Mouse (Mus musculus): ENCODE measurements around the gene Kifc1.

Kifc1 gene

GRCm38 (mm10) chr17:33890533-33891059 lies at the start of gene Kifc1:
Kifc1 (minus strand) TSS chr17:33890661.
- DNase-seq (ENCODE audit: low read depth, low spot score) = peak; percentile 100

DNA sequence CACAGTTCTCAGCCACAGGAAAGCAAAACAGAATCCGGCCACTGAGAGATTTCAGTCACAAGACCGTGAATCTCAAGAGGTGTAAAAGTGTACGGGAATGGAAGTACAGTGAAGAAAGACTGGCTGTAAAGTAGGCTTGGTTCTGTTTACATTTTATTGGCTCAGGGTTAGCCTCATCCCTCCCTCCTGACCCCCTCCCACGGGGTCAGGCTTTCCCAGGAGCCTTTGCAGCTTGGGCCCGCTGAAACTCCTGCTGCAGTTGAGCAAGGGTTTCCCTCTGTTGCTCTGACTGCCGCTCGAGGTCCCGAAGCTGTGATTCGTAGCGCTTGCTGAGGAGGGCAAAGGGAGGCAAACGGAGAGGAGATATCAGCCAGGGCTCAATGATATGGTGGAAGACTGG lies 48.3 kb upstream of the Kifc1 start:
- no peak for DNase-seq (ENCODE audit: low read depth, low spot score)

DNA sequence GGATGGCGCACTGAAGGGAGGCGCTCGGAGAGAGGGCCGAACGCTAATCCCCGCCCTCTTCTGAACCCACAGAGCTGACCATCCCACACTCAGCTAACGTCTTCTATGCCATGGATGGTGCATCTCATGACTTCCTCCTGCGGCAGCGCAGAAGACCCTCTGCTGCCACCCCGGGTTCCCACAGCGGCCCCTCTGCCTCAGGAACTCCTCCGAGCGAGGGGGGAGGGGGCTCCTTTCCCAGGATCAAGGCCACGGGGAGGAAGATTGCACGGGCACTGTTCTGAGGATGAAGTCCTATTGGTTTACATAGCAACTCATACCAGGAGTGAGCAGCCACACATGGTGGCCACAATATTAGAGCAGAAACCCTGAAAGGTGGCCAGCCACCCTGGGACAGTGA lies 46.5 kb upstream of the Kifc1 start:
- no peak for DNase-seq (ENCODE audit: low read depth, low spot score)

- no peak for DNase-seq (ENCODE audit: low read depth, low spot score)
Observed at GRCm38 (mm10) chr17:33935422-33936055, 45.1 kb upstream of the Kifc1 start.

DNA sequence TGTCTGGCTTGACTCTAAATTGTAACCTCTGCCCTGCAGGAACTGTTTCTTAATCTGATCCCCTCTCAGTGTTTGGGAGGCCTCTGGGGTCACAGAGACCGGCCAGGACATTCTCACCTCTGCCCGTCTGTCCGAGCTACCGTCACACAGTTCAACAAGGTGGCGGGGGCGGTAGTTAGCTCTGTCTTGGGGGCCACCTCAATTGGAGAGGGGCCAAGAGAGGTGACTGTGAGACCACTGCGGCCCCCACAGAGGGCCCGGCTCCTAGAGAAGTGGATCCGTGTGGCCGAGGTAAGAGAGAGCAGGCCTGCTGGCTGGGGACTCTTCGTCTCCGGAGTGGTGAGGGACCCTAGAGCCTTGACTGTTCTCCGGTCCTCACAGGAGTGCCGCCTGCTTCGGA lies 42.5 kb upstream of the Kifc1 start:
- DNase-seq (ENCODE audit: low read depth, low spot score) = no peak

DNA sequence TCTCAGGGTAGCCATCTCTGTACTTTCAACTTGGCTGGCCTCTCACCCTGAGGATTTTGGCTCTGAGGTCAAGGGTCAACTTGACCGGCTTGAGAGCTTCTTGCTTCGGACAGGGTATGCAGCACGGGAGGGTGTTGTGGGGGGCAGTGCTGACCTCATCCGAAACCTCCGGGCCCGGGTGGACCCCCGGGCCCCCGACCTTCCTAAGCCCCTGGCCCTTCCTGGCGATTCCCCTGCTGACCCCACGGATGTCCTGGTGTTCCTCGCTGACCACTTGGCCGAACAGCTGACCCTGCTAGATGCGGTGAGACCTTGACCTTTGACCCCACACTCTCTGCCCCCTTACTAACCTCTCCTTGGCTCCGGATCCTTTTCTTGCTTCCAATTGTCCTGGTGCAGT lies 42.0 kb upstream of the Kifc1 start:
- DNase-seq (ENCODE audit: low read depth, low spot score) = no peak

- no peak for DNase-seq (ENCODE audit: low read depth, low spot score)
Observed at GRCm38 (mm10) chr17:33931947-33932346, 41.5 kb upstream of the Kifc1 start.

DNA sequence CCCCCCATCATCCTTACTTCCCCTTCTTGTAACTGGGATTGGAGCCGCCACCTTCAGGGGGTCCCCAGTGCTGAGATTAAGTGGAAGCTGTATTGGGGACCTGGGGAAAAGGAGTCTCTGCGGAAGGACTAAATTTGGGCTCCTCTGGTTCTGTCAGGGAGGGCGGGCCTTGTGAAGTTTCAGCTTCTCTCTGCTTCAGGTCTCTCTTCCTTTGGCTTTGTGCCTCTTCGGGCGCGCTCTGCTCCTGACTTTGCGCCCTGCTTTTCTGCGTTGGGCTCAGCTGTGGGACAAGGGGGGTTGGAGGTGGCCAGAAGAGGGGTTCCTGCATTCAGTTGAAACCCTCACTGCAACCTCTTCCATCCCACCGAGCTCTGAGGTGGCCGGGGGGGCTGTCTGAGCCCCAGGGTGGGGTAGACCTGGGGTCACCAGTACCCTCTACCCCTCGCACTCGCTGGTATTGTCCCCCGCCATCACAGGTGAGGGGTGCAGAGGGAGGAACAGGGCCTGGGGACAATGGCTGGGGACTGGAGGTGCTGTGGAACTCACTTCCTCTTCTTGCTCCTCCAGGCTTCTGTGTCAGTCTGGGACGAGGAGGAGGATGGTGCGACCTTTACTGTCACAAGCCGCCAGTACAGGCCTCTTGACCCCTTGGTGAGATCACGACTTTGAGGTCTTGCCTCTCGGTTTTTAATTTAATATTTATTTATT lies 40.9 kb upstream of the Kifc1 start:
- DNase-seq (ENCODE audit: low read depth, low spot score) = peak; percentile 70

- DNase-seq (ENCODE audit: low read depth, low spot score) = peak; percentile 83
Observed at GRCm38 (mm10) chr17:33930280-33931158, 40.1 kb upstream of the Kifc1 start.

DNA sequence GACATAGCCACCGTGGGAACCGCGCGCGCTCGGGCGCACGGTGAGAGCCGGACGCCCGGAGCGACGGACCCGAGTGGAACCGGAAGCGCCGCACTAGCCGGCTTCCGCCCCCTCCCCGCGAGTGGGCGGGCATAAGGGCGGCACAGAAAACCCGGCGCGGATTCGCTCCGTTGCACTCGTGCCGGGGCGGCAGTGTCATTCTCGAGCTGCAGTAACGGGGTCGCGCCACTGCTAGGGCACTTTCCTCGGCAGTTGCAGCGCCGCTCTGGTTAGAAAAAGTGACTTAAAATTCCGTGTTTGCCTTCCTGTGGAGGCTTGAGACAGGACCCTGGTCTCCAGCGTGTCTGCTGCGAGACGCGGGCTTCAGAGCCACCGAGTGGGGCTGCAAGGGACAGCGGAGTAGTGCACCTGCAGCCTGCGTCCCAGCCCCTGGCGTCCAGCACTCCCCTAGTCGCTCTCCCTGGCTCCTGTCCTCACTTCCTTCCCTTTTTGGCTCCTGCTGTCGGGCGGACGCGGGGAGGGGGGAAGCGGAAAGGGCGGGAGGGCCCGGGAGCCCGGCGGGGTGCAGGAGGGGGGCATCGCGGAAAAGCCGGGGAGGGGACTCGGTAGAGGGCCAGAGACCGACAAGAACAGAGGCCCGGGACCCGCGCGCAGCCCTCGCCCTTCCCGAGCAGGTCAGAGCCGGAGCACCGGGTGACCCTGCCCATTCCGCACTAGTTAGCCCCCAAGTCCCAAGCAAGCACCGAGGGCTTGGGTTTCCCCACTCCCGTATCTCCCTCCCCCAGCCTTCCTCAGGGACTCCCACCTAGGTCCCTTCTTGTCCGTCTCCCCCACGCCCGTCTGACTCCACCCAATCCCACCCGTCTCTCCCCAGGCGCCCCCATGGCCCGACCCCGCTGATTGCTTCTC lies 39.2 kb upstream of the Kifc1 start, which contains the start of gene Rgl2:
Gene Rgl2 (plus strand): TSS at position 173 of the 909 bp plus-strand sequence.
- DNase-seq (ENCODE audit: low read depth, low spot score) = peak; percentile 94

GRCm38 (mm10) chr17:33928251-33928947 lies 37.9 kb upstream of the Kifc1 start:
- no peak for DNase-seq (ENCODE audit: low read depth, low spot score)

DNA sequence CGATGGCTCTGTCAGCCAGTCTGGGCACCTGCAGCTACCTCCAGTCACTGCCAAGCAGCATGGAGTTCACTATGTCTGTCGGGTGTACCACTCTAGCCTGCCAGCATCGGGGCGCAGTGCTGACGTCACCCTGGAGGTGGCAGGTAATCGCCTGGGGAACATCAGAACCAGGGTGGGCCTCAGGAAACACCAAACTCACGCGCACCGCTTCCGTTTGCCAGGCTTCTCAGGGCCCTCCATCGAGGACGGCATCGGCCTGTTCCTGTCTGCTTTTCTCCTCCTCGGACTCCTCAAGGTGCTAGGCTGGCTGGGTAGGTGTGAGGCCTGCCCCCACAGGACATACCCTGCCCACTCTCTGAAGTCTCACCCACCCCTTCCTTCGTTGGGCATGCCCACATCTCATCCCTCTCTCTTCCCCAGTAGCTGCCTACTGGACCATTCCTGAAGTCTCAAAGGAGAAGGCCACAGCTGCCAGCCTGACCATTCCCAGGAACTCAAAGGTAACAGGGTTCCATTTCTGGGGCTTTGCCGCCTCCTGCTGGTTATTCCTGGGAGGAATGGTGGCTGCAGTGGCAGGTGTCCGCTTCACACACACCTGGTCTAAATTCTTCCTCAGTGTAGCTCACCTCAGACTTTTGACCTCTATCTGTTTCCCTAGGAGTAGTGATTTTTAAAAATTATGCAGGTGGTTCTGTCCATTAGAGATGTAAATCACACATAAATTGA lies 35.9 kb upstream of the Kifc1 start:
- DNase-seq (ENCODE audit: low read depth, low spot score) = no peak

DNA sequence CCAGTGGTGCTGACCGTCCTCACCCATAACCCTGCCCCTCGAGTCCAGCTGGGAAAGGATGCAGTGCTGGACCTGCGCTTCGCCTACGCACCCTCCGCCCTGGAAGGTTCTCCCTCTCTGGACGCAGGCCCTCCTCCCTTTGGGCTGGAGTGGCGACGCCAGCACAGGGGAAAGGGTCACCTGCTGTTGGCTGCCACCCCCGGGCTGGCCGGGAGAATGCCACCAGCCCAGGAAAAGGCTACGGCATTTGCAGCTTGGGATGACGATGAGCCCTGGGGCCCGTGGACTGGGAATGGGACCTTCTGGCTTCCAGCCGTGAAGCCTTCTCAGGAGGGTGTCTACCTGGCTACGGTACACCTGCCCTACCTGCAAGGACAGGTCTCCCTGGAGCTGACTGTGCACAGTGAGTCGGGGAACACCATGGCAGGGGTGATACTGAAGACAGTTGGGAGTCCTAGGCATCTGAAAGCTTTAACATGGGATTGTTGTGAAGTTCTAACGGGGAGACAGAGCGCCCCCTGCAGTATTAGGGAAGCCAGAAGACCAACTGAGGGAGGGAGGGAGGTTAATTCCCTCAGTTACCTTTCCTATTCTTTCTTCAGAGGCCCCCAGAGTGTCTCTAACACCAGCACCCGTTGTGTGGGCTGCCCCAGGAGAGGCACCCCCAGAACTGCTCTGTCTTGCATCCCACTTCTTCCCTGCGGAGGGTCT lies 35.1 kb upstream of the Kifc1 start:
- DNase-seq (ENCODE audit: low read depth, low spot score) = no peak

DNA sequence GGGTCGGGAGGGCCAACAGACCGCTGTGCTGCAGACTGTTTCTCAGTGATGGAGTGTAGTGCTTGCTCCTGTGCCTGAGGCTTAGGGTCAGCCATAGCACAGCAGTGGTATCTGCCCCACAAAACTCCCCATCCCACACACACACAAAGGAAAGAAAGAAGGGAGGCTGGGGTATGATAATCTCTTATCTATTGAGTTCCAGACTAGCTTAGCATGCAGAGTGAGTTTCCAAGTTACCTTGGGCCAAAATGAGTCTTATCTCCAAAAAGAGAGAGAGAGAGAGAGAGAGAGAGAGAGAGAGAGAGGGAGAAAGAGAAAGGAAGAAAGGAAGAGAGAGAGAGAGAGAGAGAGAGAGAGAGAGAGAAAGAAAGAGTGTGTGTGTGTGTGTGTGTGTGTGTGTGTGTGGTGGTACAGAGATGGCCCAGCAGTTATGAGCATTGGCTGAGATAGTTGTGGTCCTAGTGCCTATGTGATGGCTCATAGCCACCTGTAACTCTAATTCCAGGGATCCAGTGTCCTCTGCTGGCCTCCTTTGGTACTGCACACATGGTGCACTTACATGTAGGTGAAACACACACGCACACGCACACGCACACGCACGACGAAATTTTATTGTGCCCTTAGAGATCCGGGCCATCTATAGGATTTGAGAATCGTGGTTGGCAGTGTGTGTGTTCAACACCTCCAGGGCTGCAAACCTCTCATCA lies 34.3 kb upstream of the Kifc1 start:
- peak; percentile 77 for DNase-seq (ENCODE audit: low read depth, low spot score)

GRCm38 (mm10) chr17:33921361-33921760 lies 30.9 kb upstream of the Kifc1 start:
- DNase-seq (ENCODE audit: low read depth, low spot score) = no peak

DNA sequence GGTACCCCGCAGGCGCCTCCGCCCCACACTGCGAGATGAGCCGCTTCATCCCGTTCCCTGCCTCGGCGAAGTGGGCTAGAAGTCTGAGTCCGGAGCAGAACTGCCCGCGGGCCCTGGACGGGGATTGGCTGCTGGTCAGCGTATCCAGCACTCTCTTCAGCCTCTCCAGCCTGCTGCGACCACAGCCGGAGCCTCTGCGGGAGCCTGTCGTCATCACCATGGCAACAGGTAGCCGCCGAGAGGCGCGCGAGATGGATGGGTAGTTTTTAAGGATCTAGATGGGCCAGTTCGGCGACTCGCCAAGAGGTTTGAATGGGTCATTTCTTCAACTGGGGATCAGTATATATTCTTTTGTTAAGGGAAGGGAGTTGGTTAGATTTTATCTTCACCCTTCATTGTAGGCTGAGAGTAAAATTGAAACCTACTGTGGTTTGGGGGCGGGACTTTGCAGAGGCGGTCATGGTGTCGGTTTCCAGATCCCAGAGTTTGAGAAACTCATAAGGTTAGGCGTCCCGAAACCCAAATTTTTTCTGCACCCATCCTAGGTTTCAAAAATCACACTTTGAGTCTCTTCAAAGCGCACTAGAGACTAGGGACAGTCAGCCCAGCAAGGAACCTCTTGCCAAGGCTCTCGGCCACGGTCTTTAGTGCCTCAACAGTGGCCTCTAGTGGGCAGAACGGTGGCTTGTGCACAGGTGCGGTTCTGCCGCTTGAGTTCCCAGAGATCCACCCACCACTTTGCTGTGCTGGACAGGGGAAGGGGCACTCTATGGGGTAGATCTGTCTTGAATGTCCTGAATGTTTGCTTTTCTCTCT lies 30.0 kb upstream of the Kifc1 start:
- peak; percentile 87 for DNase-seq (ENCODE audit: low read depth, low spot score)

Data from CD4-positive helper T cell, adult 2 months (primary cell).